Mouse (Mus musculus) right cerebral cortex, postnatal 10 days (tissue): Measurements from ENCODE around the gene Calcr.
"Not testable (repeated sequence)": the region's sequence is repeated elsewhere in the genome, so short reads cannot be mapped to it uniquely, and the experiment has no call there.

Experiments used
- DNase-seq, 2 experiments: peaks; one replicate each; pipeline ENCODE4 v3.0.0; 2021; ENCODE audit warnings: low spot score in 2 of 2

The Calcr gene

DNA sequence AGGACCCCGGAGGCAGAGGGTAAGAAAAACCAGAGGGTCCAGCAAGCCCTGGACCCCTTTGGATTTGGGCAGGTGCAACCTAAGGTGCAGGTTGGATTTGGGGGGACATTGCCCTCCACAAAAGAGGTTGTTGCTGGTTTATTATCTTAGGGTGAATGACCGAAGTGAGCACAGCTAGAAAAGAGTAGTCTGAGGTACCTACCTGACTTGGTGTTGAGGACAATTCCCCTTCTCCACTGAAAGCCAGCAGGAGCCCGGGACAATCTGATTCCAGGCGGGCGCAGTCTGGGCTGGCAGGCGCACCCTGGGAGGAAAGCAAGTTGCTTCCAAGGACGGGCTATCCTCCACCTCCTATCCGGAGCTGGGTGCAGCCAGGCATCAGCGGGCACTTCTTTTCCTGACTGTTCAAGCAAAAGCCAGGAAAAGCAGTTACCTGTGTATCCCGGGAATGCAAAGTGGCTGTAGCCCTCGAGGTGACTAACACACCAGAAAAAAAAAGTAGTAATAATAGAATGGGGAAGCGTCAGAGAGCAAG, at the start of gene Calcr:
TSS of gene Calcr (minus strand) at position 485 of the 535 bp plus-strand sequence.
- no peak for DNase-seq

DNA sequence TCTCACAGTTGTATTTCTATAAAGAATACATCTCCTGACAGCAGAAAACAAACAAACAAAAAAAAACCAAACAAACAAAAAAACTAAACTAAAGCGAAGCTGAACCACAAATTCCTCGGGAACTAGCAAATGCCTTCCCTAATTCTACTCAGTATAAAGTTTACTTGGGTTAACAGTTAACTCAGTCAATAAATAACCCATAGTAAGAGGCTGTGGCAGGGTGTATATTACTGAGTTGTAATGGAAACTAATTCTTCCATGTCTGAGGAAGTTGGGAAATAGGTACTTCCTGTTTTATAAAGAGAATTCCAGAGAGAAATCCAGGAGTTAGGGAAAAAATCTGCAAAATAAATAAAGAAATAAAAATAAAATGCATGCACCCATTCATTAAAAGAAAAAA, 3.0 kb upstream of the Calcr start:
- no peak for DNase-seq

DNA sequence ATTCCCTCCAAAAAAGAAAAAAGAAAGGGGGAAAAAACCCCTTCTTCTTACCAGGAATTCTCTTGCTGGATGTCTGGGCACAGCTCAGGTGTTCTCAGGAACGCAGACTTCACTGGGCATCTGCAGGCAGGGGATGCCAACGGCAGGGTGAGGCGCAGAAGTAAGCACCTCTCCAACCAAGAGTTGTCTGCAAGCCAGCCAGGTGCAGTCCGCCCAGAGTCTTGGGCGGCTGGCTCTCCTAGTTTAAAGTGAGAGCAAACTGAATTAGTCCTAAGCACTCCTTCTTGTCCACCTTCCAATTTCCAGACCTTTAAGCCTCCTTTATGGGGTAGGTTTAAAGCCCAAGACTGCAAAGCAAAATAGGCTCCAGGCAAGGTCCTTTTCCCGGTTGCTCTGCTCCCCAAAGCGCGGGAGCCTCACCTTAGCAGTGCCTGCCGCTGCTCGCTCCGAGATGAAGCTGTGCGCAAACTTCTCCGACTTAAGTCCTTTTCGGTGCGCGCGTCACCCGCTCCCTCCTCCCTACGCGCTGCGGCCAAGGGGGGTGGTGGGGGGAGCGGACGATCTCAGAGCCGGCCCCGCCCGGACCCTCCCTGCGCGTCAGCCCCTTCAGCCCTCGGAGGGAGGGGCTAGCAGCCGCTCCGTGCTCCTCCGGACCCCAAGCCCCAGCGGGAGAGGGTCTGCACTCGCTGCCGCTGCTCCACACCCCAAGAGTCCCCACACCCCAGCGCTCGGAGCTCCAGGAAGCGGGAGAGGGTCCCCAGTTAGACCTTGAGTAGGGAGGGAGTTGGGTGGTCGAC, 1.1 kb downstream of the Calcr start:
- no peak for DNase-seq

DNA sequence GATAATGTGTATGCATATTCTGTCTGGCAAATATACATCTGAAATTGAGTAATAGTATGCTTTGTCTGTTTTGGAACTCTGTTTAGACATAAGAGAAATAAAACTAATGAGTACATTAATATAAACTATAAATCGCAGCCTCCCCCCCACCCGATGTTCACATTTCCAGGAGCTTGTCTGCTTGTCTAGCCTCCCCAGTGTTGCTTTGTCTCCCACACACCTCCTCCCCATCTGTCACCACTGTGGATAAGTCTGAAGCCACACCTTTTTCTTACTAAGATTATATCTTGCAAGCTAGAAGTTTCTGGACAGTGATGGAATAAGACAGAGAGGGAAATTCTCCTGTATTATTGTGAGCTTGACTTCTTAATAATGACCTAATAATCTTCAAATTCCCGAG, 12.9 kb downstream of the Calcr start:
- peak in 1 of 2 experiments; percentile 26 for DNase-seq

DNA sequence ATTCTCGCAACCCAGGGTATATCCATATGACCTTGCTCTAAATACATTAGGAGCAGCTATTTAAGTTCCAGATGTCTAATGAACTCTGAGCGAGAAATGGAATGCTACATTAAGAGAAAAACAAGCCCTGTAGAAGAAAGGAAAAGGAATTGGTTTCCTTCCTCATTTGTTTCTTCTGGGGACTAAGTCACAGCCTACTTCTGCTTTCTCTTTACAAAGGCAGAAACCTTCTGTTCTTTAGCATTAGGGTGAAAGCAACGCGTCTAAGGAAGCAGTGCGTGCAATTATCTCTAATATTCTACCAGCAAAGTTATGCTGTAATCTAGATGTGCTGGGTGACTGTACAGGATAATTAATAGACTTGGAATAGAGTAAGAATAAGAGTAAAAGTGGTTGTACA, 14.9 kb downstream of the Calcr start:
- no peak for DNase-seq

DNA sequence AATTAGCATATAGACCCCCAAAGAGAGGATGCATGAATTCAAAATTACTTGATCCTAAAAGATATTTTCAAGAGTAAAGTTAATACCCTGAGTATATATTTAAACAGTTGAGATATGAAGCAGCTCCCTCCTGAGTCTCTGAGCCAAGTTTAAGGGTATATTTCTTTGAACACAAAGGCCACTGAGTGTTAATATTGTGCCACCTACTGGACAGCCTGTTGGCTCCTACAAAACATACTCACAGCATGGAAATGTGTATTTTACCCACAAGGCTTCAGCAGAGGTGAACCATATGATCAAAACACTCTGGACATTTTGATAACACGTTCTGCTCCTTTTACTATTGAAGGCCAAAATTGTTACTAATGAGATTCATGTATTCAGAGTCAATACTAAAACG, 19.0 kb downstream of the Calcr start:
- DNase-seq: no peak

DNA sequence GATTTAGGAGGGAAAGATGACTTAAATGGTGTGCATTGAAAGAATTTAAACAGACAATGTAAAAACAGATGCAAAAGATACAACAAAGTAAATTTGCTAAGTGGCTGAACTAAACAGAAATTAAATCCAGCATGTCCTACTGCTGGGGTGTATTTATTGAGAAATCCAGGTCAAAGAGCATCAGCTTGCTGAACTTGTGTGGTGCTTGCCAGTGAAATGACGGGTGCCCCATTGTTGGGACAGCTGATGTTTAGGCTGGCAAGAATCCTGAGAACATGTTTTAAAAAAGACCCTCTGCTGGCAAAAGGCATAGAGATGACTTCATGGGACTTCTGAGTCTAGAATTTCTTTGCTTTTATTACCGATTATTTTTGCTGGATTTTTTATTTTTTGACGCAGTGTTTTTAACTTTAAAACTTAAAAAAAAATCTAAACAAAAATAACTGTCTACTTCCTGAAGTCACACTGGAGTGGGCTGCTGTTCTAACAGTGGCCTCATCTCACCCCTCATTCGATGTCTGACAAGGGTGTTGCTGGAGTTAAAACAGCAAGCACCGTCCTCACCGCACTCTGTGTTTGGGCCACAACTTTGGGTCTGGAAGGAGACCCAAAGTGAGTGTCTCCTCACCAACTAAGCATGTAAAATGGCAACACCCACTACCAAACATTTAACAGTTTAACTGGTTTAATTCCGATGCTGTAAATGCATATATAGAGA, 22.4 kb downstream of the Calcr start:
- DNase-seq: no peak

DNA sequence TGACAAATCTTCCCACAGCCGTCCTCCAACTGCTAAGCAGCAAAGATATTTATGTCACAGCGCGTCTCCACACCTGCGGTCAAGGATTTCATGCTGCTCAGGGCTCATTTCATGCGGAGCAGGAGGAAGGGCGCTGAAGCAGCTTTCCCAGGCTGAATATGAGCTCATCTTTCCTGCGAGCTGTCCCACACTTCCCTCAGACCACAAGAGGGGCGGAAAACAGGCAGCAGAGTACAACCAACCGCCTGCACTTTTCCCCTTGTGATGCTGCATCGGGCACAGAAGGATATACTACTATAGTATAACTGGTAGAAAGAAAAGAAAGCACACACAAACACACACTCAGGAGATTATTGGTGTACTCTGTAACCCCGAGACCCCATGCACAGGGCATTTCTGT, 23.2 kb downstream of the Calcr start:
- no peak for DNase-seq

DNA sequence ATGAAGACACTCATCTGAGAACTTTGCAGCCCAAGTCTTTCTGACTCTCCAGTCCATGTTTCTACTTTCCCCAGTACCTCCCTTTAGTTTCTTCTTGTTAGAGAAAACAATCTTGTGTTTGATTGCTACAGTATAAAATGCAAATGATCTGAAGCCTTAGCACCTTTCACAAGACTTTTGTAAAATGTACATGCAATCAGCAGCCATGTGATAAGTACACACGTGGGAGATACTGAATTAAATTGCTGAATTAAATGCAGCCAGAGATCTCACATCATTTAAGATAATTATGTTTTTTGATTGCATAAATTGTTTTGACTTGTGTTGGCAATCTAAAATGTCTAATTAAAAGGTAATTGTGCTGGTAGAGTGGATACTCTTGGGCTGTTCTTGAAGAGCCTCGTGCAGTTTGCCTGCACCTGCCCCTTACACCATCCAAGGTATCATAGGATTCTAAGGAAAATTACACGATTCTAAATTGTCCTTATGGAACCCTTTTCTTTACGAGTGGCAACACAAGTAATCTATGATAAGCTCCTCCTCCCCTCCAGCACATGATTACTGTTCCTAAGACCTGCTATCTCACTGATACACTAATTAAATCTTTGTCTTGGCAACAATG, 34.2 kb downstream of the Calcr start:
- DNase-seq: no peak

DNA sequence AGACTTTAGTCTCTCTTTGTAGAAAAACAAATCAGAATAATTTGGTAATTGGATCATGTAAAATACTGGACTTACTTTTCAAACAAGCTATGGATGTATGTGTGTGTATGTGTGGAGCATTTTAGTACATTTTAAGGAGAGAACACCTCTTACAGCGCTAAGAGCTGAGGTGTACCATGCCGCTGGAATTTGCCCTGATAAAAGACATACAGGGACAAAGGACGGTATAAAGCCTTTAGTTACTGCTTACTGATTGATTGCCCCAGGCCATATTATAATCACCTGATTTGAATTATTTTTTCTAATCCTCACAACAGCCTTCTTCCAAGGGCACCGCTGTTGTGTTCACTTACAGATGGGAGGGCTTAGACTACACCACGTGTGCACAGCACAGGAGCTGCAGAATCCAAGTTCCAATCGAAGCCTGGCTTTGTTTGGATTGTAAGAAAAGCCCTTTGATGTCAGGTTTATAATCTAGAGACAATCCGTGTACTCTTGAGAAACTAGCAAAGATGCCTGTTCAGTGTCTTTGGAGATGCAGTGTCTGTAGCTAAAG, 76.3 kb downstream of the Calcr start:
- DNase-seq: no peak

DNA sequence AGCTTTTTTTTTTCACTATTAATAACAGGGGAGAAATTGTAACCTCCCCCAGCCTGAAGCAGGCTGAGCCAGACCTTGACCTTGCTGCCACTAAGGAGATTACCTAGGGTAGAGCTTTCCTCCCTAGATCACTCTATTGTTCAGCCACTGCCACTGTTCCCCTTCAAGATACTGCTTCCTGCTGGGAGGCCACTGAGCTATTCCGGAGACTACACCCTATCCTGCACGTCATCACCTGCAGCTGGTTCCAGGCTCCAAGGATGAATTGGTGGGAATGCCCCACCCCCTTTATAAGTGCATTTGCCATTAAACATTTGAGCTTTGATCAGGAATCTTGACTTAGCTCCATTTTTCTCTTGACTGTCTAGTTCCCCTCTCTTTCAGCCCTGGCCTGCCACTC, 86.2 kb downstream of the Calcr start:
- not testable (repeated sequence) for DNase-seq

DNA sequence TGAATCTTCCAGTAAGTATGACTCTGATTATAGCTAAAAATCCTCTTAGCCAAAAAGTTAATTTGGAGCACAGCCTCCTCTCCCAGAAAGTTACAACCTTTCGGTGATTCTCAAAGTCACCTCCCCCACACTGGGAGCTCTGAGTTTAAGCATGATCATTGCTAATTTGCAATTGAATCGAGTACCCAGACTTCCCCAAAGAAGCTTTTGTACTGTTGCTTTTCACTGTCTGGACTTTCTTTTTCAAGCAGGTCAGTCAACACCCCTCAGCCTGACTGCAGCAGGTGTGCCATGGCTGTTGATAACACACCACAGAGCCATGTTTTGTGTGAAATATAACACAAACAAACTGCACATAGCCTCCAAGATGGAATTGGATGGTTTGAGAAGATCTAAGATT, 86.7 kb downstream of the Calcr start:
- DNase-seq: no peak

DNA sequence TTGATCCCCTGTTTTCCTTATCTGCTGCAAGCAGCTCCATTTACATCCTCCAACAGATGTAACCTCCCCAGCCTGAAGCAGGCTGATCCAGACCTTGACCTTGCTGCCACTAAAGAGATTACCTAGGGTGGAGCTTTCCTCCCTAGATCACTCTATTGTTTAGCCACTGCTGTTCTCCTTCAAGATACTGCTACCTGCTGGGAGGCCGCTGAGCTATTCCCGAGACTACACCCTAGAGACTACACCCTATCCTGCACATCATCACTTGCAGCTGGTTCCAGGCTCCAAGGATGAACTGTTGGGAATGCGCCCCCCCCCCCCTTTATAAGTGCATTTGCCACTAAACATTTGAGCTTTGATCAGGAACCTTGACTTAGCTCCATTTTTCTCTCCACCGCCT, 92.6 kb downstream of the Calcr start:
- DNase-seq: not testable (repeated sequence)

DNA sequence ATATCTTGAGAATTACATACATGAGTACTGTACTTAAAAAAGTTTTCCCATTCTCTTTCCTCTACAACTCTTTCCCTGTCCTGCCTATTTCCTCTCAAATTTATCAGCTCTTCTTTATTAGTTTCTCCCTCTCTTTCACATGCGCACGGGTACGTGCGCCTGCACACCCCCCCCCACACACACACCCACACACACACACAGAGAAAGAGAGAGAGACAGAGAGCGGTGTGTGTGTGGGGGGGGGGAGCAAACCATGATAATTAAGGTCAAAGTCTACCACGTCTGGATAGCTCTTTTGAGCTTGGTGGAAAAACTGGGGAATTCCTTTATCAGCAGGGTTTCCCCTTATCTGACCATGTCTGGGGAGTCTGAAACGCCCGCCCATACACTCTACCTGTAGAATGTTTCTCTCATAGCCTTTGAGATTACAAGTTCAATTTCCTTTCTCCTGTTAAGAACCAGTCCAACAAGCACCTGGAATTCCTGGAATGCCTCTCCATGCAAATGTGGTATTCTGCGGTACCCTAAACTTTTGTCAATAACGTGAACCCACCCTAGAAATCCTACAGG, 100.3 kb downstream of the Calcr start:
- DNase-seq: no peak

DNA sequence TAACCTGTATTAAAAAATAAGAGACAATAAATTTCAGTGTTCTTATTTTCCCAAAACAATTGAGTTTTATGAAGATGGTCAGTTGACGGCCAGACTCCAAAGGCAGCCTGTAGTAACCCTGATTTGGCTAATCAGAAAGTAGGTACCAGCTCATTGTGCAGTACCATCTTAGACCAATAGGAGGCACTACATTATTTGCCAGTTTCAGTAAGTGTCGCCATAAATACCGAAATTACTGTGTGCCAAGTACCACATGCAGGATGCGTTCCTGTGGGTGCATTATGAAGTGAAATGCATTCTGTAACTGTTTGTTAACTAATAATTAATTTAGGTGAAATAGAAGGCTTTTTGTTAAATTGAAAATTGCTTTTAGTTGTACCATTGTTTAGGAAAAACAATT, 106.1 kb downstream of the Calcr start:
- DNase-seq: no peak
